Mouse (Mus musculus) B cell, adult 2 months (primary cell): Measurements from ENCODE around the gene Zfp184.

Experiments
- DNase-seq, 2 experiments: peaks; one replicate each; pipeline ENCODE4 v3.0.0; 2022

Gene Zfp184

DNA sequence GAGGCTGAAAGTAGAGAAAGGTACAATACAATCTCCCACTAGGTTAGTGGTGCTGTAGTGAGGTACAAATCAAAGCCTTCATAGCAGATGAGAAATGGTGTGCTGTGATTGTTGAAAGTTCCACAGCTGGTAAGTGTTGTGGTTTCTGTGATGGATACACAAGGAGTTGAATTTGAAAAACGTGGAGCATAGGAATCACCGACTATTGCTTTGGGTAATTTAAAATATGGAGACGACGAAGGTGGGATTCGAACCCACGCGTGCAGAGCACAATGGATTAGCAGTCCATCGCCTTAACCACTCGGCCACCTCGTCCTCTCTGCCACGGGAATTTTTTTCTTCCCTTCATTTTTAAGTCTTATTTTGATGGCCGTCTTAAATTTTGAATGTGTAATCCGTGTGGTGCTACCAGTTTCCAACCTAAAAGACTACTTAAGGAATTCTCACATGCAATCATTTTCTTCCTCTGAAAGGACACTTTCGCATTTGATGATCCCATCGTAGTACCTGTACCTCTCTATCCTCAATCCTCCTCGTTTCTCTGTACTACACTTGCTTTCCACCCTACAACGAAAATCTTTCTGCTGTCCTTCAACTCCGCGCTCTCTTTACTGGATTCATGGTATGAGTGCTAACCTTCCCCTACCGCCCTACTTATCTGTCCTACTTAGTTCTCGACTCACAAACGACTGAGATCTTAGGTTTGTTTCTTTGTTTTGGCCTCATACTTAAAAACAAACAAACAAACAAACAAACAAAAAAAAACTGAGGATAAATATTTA is 49.3 kb downstream of the Zfp184 start:
- peak; percentile 68 to 69 for DNase-seq

DNA sequence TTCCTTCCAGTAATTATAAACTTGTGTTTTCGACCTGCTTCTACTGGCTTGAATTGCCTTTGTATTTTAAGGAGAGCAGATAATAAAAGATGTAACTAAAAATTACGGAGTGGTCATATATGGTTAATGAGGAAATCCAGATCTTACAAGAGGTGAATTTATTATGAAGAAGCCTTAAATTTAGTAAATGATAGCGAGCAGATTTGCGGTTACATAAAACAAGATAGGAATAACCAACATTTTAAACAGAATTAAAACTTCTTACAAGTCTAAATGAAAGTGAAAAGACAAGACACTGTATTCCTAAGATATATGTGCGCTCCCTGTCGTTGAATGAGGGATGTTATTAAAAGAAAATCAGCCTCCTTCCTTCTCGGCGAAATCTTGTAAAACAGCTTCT is 50.0 kb downstream of the Zfp184 start:
- DNase-seq = no peak

DNA sequence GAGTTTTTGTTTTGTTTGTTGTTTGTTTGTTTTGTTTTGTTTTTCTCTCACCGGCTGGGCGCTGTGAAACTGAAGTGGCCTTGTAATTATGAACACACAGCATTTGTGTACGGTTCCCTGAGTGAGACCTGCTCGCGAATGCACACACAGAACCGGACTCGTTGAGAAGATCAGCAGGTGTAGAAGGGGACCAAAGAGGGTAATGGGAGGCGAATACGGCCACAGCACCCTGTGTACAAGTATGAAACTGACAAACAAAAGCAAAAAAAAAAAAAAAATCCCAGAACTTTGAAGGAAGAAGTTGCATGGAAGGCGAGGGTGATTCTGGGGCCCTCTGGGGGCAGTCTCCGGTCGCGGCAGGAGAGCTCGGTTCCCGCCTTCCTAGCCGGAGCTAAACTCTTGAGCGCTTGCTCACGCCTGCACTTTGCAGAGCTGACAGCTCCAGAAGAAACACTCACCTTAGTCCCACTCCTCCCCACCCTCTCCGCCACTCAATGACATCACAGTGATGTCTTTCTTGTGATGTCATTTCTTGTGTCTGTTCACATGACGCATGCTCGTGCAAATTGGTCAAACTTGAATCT is 50.5 kb downstream of the Zfp184 start:
- DNase-seq = peak; percentile 65 to 70

DNA sequence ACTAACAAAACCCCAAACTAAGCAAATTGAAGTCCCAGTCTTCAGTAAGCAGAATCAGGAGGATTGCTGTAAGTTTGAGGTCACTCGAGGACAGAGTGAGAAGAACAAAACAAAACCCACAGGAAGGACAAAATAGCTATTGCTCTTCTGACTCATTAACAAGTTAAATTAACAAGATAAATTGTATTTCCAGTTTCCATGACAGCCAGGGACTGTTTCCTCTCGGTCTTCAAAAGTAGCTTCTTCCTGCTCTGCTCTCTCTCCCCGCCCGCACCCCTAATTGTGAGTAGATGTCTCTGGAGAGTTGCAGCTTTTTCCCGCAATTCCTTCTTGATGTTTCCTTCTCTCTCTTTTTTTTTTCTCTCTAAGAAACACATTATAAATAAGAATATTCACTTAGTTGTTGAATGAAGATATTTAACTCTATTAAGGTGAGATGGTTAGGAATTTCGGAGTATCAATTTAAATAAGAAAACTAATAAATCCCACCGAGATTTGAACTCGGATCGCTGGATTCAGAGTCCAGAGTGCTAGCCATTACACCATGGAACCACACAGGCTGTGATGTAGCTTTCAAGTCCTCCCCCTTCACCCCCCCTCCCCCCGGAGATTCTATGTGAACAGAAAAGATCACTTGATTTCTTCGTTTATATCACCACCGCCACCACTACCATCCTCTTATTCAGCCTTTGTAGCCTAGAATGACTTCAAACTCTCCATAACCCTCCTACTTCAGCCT is 51.4 kb downstream of the Zfp184 start:
- peak; percentile 52 to 58 for DNase-seq

DNA sequence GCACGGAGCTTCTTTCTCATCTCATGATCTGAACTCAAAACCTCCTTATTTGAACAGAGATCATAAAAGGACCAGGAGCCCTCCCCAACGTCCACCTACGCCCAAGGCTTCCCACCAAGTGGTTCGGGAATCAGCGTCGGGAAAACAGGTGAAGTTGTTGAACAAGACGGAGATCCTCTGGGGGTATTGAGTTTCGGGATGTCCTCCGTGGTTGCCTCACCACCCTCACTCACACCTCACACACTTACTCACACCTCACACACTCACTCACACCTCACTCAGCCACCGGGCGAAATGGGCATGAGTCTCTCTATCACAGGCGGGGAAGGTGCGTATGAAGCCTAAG is 51.9 kb downstream of the Zfp184 start:
- DNase-seq = no peak

DNA sequence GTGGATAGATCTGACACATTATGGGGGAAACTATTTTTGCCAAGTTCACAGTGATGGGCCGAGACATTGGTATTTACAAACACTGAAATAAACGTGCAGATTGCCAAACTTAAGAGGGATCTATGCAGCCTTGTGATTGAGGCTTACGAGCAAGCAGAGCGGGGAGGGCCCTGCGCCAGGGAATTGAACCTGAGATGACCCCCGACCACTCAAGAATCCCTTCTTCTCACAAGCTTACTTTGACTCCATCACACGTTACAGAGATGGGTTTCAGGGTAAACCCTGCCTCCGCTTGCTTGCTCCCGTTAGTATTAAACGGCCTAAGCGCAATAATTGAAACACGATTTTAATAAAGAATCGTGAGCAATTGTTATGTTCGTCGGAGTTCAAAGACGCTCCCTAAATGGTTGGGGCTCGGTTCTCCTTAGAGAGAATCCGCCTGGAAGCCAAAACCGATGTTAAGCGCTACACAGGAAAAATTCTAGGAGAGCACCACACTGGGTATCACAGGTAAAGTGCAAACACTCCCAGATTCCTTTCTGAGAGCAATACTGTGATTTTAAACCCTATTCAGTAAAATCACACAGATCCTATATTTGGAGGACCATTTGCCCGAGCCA is 52.4 kb downstream of the Zfp184 start:
- no peak for DNase-seq

DNA sequence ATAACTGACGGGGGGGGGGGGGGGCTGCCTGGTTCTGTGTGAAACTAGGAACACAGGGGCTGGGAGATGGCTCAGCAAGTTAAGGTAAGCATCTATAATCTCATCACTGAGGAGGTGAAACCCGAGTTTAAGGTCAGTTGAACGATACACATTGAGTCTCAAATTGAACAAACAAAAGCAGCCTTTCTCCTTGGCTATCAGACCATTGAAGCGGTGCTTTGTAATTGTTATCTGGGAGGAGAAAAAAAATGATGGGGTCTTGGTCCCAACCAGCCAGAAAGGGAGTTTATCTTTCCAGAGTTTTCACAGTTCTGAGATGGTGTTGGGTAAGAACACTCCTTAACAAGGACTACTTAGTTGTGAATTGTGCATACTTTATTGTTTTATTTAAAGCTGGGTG is 52.9 kb downstream of the Zfp184 start:
- DNase-seq = no peak

DNA sequence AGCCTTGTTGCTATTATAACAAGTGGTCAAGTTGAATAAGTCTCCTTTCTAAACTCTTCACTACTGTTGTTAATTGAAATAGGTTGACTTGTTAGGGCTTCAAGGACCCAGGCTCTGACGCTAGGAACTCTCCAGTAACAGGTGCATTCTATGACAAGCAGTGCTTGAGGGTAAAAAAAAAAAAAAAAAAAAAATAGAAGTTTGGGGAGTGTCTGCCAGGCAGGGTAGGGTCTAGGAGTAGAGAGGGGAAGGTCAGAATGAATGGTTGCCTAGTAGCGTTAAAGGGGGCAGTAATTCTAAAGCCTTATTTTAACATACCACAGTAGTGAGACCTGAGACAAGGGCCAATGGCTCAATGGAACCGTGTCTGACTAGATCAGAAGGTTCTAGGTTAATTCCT is 53.5 kb downstream of the Zfp184 start:
- DNase-seq = no peak

DNA sequence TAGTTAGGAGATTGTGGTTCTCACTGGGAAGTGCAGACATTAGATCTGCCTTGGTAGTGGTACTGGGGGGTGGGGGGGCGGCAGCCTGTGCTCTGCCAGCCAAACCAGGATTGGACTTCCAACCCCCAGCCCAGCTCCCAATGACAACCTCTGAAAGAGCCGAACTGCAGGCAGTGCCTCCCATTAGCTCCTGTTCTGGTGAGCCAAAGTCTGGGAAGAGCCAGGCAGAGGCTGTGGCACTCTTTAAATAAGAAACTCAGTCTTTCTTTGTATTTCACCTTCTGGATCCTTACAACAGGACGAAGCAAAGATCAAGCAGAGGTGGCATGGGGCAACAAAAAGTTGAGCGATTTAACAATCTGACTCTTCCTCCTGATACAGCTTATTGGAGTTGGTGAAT is 54.3 kb downstream of the Zfp184 start:
- no peak for DNase-seq

DNA sequence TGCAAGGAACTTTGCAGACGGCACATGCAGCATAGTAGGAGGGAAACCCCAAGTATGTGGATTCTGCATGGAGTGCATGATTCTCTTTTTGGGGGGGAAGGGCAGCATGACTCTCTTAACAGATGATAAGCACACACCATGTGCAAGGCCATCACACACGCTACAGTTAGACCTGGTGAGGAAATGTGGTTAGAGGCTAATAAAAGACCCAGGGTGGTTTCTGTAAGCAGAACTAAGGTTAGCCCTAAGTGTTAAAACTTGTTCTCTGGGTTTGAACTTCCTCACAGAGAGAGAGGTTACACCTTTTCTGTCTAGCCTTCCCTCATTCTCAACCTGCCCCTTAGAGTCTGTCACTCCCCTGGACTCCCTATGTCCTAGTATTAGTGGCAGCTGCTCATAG is 56.5 kb downstream of the Zfp184 start:
- DNase-seq = peak in 1 of 2 experiments; percentile 21

DNA sequence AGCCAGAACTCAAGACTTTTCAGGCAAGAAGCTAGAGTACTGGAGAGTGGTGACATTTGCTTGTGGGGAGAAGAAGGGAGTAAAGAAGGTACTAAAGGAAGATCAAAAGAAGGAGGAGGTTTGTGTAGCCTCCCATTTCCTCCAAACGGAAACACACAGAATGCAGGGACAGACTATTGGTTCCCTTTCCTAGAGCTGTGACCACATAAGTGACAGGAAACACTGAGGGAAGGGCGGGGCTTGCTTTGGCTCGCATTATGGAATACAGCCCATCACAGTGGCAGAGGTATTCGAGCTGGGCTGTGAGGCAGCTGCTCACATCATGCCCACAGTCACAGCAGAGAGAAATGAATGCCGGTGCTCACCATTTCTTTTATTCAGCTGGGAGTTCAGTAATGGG is 56.9 kb downstream of the Zfp184 start:
- no peak for DNase-seq

DNA sequence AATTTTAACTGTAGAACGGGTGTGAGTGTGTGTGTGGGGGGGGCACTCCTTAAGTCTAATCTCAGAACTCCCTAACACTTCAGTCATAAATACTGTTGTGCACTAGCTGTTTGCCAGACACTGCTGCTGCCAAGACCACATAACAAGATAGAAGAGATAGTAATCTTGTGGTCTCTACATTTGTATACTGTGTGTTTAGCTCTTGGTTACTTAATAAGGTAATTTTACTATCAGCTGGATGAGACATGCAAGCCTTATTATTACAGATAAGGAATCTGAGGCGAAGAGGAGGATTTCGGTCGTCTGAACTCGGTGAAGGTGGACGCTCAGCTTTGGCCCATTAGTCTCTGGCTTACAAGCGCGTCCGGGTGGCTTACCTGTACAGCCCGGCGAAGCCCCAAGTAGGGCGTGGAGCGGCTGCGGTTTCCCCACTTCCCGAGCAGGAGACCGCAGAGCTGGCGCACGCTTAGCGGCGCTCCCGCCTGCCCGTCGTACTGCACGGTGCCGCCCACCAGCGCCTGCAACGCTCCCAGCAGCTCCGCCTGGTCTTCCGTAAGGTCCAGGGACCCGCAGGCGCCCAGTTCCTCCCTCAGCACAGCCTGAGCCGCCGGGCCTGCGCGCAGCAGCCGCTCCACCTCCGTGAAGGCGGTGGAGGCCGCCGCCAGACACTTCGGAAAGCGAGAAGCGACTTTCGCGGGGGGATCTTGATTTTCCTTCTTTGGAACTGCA is 60.9 kb downstream of the Zfp184 start:
- peak in 1 of 2 experiments; percentile 60 for DNase-seq

DNA sequence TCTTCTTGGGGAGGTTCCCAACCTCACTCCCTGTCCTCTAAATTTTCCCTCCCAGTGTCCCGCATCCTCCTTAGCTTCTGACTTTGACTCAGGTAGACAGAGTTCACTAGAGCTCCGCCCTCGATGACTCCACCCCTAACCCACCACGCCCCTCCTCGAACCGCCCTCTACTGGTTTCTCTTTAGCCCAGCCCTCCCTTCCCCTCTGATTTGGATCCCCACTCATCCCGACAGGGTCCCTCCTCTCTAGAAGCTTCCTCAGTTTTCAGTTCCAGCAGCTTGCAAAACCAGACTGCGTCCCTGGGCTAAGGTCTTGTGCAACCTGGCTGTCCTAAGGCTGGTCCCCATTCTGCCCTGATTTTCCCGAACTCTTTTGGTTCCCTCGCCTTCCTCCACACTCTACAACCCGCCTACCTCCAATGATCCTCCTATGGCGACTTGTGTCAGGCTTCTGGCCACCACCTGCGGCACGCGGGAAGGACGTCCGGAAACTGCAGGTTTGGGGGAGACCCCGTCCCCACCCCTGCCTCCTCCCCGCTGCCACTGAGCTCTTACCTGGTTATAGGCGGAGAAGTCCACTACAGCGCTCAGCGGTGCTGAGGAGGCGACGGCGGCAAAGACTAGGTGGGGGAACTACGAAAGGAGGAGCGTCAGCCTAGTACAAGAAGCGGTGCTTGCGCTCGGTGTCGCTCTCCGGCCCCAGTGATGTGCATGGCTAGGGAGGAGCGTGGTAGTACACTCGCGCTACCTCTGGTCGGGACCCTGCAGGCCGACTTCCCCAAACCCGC is 61.6 kb downstream of the Zfp184 start:
- DNase-seq = peak; percentile 85 to 88

DNA sequence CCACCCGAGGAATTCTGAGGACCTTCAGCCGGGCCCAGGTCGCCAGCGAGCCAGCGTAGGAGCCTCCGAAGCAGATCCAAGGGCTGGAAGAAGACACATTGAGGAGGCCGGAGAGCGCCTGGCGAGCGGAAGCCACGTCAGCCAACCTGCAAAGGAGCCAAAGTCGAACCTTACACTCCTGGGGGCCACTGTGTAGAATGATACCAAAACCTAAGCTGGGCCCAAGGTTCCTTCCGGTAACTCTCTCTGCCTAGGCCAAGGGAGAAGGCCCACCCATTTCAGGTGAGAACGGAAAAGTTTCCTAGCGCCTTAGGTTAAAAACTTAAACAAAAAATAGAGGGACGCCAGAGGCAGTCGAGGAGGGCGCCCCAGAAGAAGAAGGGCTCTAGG is 62.2 kb downstream of the Zfp184 start:
- DNase-seq = no peak

DNA sequence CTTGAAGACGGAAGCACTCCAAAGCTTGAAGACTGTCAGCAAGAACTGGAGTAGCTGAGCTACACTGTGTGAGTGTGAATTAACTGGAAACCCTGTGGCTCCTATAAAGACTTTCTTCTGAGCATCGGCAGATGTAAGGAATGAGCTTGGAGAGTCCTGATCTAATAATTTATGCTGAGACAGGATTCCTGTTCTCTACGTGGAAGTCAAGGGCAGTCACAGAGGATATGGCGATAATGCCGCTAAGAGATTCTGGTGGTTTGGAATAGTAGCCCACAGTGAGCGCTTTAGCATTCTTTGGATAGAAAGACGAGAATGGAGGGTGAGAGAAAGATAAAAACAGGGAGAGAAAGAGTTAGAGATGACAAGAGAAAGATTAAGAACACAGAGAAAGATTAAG is 63.0 kb downstream of the Zfp184 start:
- no peak for DNase-seq

DNA sequence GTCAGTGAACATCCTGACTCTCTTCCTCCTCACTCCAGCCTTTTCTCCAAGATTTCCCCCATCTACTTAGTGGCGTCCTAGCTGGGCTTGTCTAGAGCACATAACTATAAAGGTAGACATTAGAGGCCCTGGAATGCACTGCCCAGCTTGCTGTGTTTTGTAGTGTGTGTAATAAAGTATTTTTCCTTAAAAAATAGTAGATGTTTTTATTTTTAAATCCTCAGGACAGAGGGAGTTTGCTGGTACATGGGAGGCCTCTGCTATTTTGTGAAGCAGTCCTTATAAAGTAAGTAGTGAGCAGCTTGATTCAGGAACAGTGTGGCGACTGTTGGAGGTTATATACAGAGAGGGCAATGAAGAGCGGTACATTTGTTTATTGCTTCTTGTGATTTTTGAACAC is 63.8 kb downstream of the Zfp184 start:
- DNase-seq = no peak

DNA sequence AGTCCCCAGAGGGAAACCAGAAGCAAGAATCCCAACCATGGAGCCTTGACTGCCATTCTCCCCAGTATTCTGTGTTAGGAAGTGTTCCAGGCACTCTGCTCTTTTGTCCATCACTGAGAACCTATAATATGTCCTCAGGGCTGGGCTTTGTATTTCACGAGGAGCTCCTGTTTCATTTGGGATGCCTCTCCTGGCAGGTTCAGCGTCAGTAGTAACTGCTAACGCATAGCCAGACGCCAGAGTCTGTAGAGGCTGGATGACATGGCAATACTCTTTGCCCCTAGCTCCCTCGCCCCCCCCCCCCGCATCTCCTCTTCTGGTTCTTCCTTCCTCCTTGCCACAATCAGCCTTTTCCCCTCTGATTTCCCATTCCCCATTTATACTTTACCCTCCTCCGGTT is 64.7 kb downstream of the Zfp184 start, which contains the start of gene Prss16:
Gene Prss16, minus strand, starts transcription at position 101 of the 400 bp plus-strand sequence.
- no peak for DNase-seq
